Mouse (Mus musculus) limb, embryonic 13.5 days (tissue): Measurements from ENCODE around the gene Ppp1r21. TPM values are rescaled to one million over a fixed set of nuclear protein-coding genes. Genes with fewer than 3 reads are reported as not detected.

Experiments used
- polyA plus RNA-seq: library from polyadenylated mRNA; unstranded; fragments of >200 nt; fragmentation: Nextera tagmentation; extraction: Ambion mirVana; gene quantifications from 2 replicates; pipeline ENCODE4 v1.2.1, GENCODE M21; 2015

Ppp1r21 gene
- polyA plus RNA-seq, 1 experiment from 2014 or later = 22.3 TPM

Other genes with a start within 250 kb of the Ppp1r21 start
- 14.1 and 14.2 TPM in 2 replicates for gene Foxn2, start 89.4 kb upstream of the Ppp1r21 start, polyA plus RNA-seq
- gene Ston1, start 67.6 kb downstream of the Ppp1r21 start, polyA plus RNA-seq = 9.2 and 9.8 TPM in 2 replicates
- gene Gtf2a1l, start 138.5 kb downstream of the Ppp1r21 start, polyA plus RNA-seq = 0.15 TPM in 1 of 2 replicates, not detected in the other